Mouse (Mus musculus) liver, embryonic 15.5 days (tissue): Measurements from ENCODE around the gene Fam205c. TPM values are rescaled to one million over a fixed set of nuclear protein-coding genes. Genes with fewer than 3 reads are reported as not detected.

ENCODE experiments used
- ATAC-seq: fragments of 200-750 bp; cut with Nextera tagmentation; 2 replicates; pipeline ENCODE4 v1.8.0; 2017; ENCODE audit warnings: moderate number of reproducible peaks, mild to moderate bottlenecking, moderate library complexity; ENCODE audit not compliant: insufficient read depth
- H3K27ac ChIP-seq: fragments of 300-500 bp; sonication (generic); replicated peaks from 2 replicates; pipeline ENCODE4 v1.5.1; 2015; ENCODE audit warnings: mild to moderate bottlenecking, inconsistent platforms
- H3K27me3 ChIP-seq: fragments of 300-500 bp; sonication (generic); 2 replicates; pipeline ENCODE4 v1.6.1; 2015; ENCODE audit warnings: mild to moderate bottlenecking, inconsistent platforms
- H3K36me3 ChIP-seq: fragments of 300-500 bp; sonication (generic); replicated peaks from 2 replicates; pipeline ENCODE4 v1.6.1; 2015; ENCODE audit warnings: moderate library complexity, mild to moderate bottlenecking, inconsistent platforms
- H3K4me1 ChIP-seq: fragments of 300-500 bp; sonication (generic); replicated peaks from 2 replicates; pipeline ENCODE4 v1.6.1; 2015; ENCODE audit warnings: inconsistent platforms
- H3K4me2 ChIP-seq: fragments of 300-500 bp; sonication (generic); 2 replicates; pipeline ENCODE4 v1.6.1; 2015; ENCODE audit warnings: moderate library complexity, mild to moderate bottlenecking, inconsistent platforms
- H3K4me3 ChIP-seq: fragments of 300-500 bp; sonication (generic); replicated peaks from 2 replicates; pipeline ENCODE4 v1.5.1; 2015; ENCODE audit warnings: mild to moderate bottlenecking, inconsistent platforms
- H3K9ac ChIP-seq: fragments of 300-500 bp; sonication (generic); 2 replicates; pipeline ENCODE4 v1.6.1; 2015; ENCODE audit warnings: moderate library complexity, mild to moderate bottlenecking, inconsistent platforms
- H3K9me3 ChIP-seq: fragments of 300-500 bp; sonication (generic); replicated peaks from 2 replicates; pipeline ENCODE4 v1.6.1; 2016; ENCODE audit warnings: inconsistent platforms
- WGBS: fragments of 180-500 bp; shearing (Covaris S2); methylation state at CpG from one replicate; pipeline ENCODE4 v1.1.7; 2015; ENCODE audit warnings: mixed read lengths; ENCODE audit not compliant: insufficient replicate concordance; 5-methylcytosine and 5-hydroxymethylcytosine counted together
- polyA plus RNA-seq: library from polyadenylated mRNA; unstranded; fragments of >200 nt; fragmentation: Nextera tagmentation; extraction: Ambion mirVana; gene quantifications from 2 replicates; pipeline ENCODE4 v1.2.1, GENCODE M21; 2015

Gene Fam205c
- polyA plus RNA-seq, 1 experiment from 2014 or later: 0.35 TPM

- Histone ChIP-seq H3K36me3 (no peaks in the 10 kb centered on the region), H3K4me2 (no peak overlapping the region), H3K9ac (no peak overlapping the region), H3K27me3 (peaks cover 48% of the 10 kb centered on the region), H3K4me3 (no peak overlapping the region), H3K4me1 (peaks cover 14% of the 10 kb centered on the region), H3K9me3 (no peaks in the 10 kb centered on the region), H3K27ac (no peak overlapping the region)
- ATAC-seq: no peak
- 85% methylated on average over 3 of the region's 3 CpGs for WGBS
Observed at GRCm38 (mm10) chr4:42904523-42904922, 30.5 kb upstream of the Fam205c start.

DNA sequence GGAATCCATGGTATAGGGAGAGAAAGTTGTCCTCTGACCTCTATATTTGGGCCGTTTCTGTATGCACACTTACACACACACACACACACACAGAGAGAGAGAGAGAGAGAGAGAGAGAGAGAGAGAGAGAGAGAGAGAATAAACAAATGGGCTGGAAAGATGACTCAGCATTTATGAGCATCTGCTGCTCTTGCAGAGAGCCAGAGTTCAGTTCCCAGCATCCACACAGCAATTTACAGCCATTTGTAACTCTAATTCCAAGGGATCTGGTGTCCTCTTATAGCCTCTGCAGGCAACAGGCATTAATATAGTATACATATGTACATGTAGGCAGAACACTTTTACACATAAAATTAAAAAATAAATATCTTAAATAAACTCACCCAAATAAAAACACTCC lies 29.9 kb upstream of the Fam205c start:
- no peaks in the 10 kb centered on the region for H3K9me3 ChIP-seq
- 40% methylated on average over 1 of the region's 1 CpGs for WGBS
- no peak overlapping the region for H3K27ac ChIP-seq
- peaks cover 46% of the 10 kb centered on the region for H3K27me3 ChIP-seq
- H3K36me3 ChIP-seq: no peaks in the 10 kb centered on the region
- peak; percentile 44; the same call in 1 of the 2 replicates for ATAC-seq
- H3K4me3 ChIP-seq: no peak overlapping the region
- no peak overlapping the region for H3K4me2 ChIP-seq
- no peak overlapping the region for H3K9ac ChIP-seq
- peaks cover 14% of the 10 kb centered on the region for H3K4me1 ChIP-seq

- Histone ChIP-seq H3K27ac (no peak overlapping the region), H3K9ac (no peak overlapping the region), H3K9me3 (no peaks in the 10 kb centered on the region), H3K4me1 (peaks cover 14% of the 10 kb centered on the region), H3K4me3 (no peak overlapping the region), H3K27me3 (peaks cover 50% of the 10 kb centered on the region), H3K36me3 (no peaks in the 10 kb centered on the region), H3K4me2 (no peak overlapping the region)
- ATAC-seq: no peak
- WGBS: 72% methylated on average over 5 of the region's 5 CpGs
Observed at GRCm38 (mm10) chr4:42902730-42903129, 28.7 kb upstream of the Fam205c start.

GRCm38 (mm10) chr4:42902174-42902573 lies 28.1 kb upstream of the Fam205c start:
- H3K4me3 ChIP-seq: no peak overlapping the region
- H3K27me3 ChIP-seq: peaks cover 51% of the 10 kb centered on the region
- peaks cover 14% of the 10 kb centered on the region for H3K4me1 ChIP-seq
- H3K9ac ChIP-seq: no peak overlapping the region
- WGBS: 31% methylated on average over 9 of the region's 9 CpGs
- no peaks in the 10 kb centered on the region for H3K9me3 ChIP-seq
- no peak overlapping the region for H3K4me2 ChIP-seq
- no peak overlapping the region for H3K27ac ChIP-seq
- H3K36me3 ChIP-seq: no peaks in the 10 kb centered on the region
- ATAC-seq: no peak

GRCm38 (mm10) chr4:42900878-42901277 lies 26.8 kb upstream of the Fam205c start:
- Histone ChIP-seq H3K4me3 (no peak overlapping the region), H3K27me3 (peaks cover 49% of the 10 kb centered on the region), H3K9me3 (no peaks in the 10 kb centered on the region), H3K4me1 (peaks cover 14% of the 10 kb centered on the region), H3K36me3 (no peaks in the 10 kb centered on the region), H3K27ac (no peak overlapping the region), H3K9ac (no peak overlapping the region), H3K4me2 (no peak overlapping the region)
- WGBS: 54% methylated on average over 5 of the region's 5 CpGs
- ATAC-seq: no peak

DNA sequence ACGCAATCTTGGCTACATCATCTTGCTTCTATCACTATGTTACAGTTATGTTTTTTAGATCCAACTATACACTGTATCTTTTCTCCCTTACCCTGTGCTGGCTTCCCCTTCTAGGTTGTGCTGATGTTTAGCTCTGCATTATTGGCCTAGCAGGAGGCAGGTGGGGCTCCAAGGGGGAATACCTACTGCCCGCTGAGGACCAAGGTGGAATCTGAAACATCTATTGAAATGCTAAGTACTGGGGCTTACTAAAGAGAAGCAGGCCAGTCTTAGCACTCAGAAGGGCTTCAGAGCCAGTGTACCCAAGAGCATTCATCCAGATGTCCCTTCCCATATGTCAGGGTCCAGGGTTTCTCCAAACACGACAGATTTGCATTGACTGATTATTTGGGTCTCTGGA lies 24.9 kb upstream of the Fam205c start:
- WGBS: 32% methylated on average over 3 of the region's 3 CpGs
- no peak overlapping the region for H3K27ac ChIP-seq

GRCm38 (mm10) chr4:42895118-42895517 lies 21.1 kb upstream of the Fam205c start:
- H3K4me1 ChIP-seq: 0 out of 2 replicates have a peak, but pooled peaks cover under 1% of the 10 kb centered on the region
- H3K9me3 ChIP-seq: no peaks in the 10 kb centered on the region
- no peak overlapping the region for H3K4me2 ChIP-seq
- H3K27me3 ChIP-seq: peaks cover 21% of the 10 kb centered on the region
- H3K4me3 ChIP-seq: no peak overlapping the region
- WGBS: 73% methylated on average over 7 of the region's 7 CpGs
- H3K27ac ChIP-seq: no peak overlapping the region
- no peak overlapping the region for H3K9ac ChIP-seq
- H3K36me3 ChIP-seq: no peaks in the 10 kb centered on the region
- ATAC-seq: no peak

More for the DNA sequence above, 24.9 kb upstream of the Fam205c start:
- peaks cover 14% of the 10 kb centered on the region for H3K4me1 ChIP-seq
- no peaks in the 10 kb centered on the region for H3K9me3 ChIP-seq
- H3K4me3 ChIP-seq: no peak overlapping the region
- H3K4me2 ChIP-seq: no peak overlapping the region
- no peak for ATAC-seq
- H3K27me3 ChIP-seq: peaks cover 41% of the 10 kb centered on the region
- H3K9ac ChIP-seq: no peak overlapping the region
- H3K36me3 ChIP-seq: no peaks in the 10 kb centered on the region

GRCm38 (mm10) chr4:42891176-42891575 lies 17.1 kb upstream of the Fam205c start:
- Histone ChIP-seq H3K4me2 (no peak overlapping the region), H3K27ac (no peak overlapping the region), H3K36me3 (no peaks in the 10 kb centered on the region), H3K9ac (no peak overlapping the region), H3K4me1 (0 out of 2 replicates have a peak, but pooled peaks cover 4% of the 10 kb centered on the region), H3K9me3 (no peaks in the 10 kb centered on the region), H3K27me3 (peaks cover 9% of the 10 kb centered on the region), H3K4me3 (no peak overlapping the region)
- 62% methylated on average over 7 of the region's 7 CpGs for WGBS
- ATAC-seq: no peak

DNA sequence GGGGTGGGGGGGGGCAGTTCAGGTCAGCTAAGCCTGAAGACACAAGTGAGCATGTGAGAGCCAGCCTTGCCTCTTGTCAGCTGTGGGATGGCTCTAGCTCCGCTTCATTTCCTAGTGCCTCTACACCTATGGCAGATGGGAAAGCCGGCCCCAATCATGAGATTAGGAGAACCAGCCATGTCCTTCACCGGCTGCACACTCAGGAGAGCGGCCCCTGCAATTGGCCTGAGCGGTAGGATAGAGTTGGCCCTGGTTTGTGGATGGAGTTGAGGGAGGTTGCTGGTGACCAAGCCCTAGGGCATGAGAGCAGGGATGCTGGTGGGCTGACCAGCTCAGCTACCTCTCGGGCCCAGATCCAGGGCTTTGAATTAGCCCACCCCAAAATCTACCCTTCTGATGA lies 14.8 kb upstream of the Fam205c start:
- H3K27me3 ChIP-seq: peaks cover 12% of the 10 kb centered on the region
- no peaks in the 10 kb centered on the region for H3K36me3 ChIP-seq
- 83% methylated on average over 6 of the region's 6 CpGs for WGBS
- 0 out of 2 replicates have a peak, but pooled peaks cover 5% of the 10 kb centered on the region for H3K4me1 ChIP-seq
- ATAC-seq: no peak
- no peak overlapping the region for H3K9ac ChIP-seq
- no peak overlapping the region for H3K27ac ChIP-seq
- no peak overlapping the region for H3K4me3 ChIP-seq
- no peaks in the 10 kb centered on the region for H3K9me3 ChIP-seq
- no peak overlapping the region for H3K4me2 ChIP-seq

GRCm38 (mm10) chr4:42886926-42887325 lies 12.9 kb upstream of the Fam205c start:
- Histone ChIP-seq H3K9ac (no peak overlapping the region), H3K9me3 (no peaks in the 10 kb centered on the region), H3K27me3 (peaks cover 12% of the 10 kb centered on the region), H3K36me3 (no peaks in the 10 kb centered on the region), H3K4me3 (no peak overlapping the region), H3K4me2 (no peak overlapping the region), H3K4me1 (peaks cover 17% of the 10 kb centered on the region), H3K27ac (no peak overlapping the region)
- 70% methylated on average over 6 of the region's 6 CpGs for WGBS
- no peak for ATAC-seq

DNA sequence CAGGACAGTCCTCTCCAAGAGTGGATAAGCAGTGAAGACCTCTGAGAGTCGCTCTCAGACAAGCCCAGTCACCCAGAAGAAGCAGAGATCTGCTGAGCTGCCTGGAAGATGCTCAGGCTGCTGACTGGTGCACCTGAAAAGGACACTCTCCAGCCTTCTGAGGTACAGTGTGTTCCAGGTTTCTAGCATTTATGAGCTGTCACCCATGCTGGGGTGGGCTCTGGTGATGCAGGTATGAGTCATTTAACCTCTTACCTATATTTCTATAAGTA lies 6.6 kb upstream of the Fam205c start:
- 12% methylated on average over 1 of the region's 1 CpGs for WGBS
- H3K27ac ChIP-seq: peak overlapping the region; percentile 91
- H3K9ac ChIP-seq: peak overlapping the region; percentile 53
- no peaks in the 10 kb centered on the region; the same call in 1 of the 2 replicates for H3K27me3 ChIP-seq
- H3K36me3 ChIP-seq: no peaks in the 10 kb centered on the region
- H3K4me1 ChIP-seq: peaks cover 57% of the 10 kb centered on the region
- peak overlapping the region; percentile 61 for H3K4me2 ChIP-seq
- ATAC-seq: peak; percentile 81
- H3K4me3 ChIP-seq: peak overlapping the region; percentile 61
- H3K9me3 ChIP-seq: no peaks in the 10 kb centered on the region
